Mouse (Mus musculus) left cerebral cortex, postnatal 14 days (tissue): ENCODE results near the gene Slc35b2. TPM values are rescaled to one million over a fixed set of nuclear protein-coding genes. Genes with fewer than 3 reads are reported as not detected.

Source experiments
- DNase-seq, 2 experiments: peaks; one replicate each; pipeline ENCODE4 v3.0.0; 2021 to 2022; ENCODE audit warnings: low spot score in 2 of 2, mixed read lengths in 1 of 2
- intact Hi-C: fragments of 180-260 bp; cut with DNase I; formaldehyde crosslinking; loops from one replicate; pipeline ENCODE4 v1.15.1; 2025
- total RNA-seq, 2 experiments: library from RNA; stranded (reverse); gene quantifications; 2 replicates each; pipeline ENCODE4 v1.2.3; 2021

The Slc35b2 gene
- total RNA-seq, 2 experiments from 2014 or later, result 41.6 to 46.1 TPM

- intact Hi-C loops, result no loop called here
Measured at GRCm38 (mm10) chr17:45612921-45613320, 49.2 kb downstream of the Slc35b2 start.

GRCm38 (mm10) chr17:45616046-45616650 lies 52.5 kb downstream of the Slc35b2 start:
- DNase-seq, result no peak
- intact Hi-C loops, result no loop called here

More at GRCm38 (mm10) chr17:45612921-45613320, 49.2 kb downstream of the Slc35b2 start:
- no peak for DNase-seq

GRCm38 (mm10) chr17:45616679-45617078 lies 53.0 kb downstream of the Slc35b2 start:
- intact Hi-C loops, result no loop called here
- DNase-seq, result no peak

Other genes with a start within 250 kb of the Slc35b2 start
- gene Cdc5l, start 130.1 kb upstream of the Slc35b2 start, total RNA-seq, result 10 to 100 TPM; 49.5 to 49.7 TPM
- 1 to 10 TPM; 4.9 to 6.0 TPM for gene Spats1, start 88.5 kb upstream of the Slc35b2 start, total RNA-seq
- 10 to 100 TPM; 23.0 to 24.4 TPM for gene Aars2, start 57.0 kb upstream of the Slc35b2 start, total RNA-seq
- gene Tcte1, start 40.4 kb upstream of the Slc35b2 start, total RNA-seq, result 1 to 10 TPM in 1 of 2 experiments, under 1 TPM in 1; 0.68 to 1.1 TPM
- gene Tmem151b, start 14.2 kb upstream of the Slc35b2 start, total RNA-seq, result 100 to 1,000 TPM; 114 to 120 TPM
- gene Nfkbie, start 8.2 kb upstream of the Slc35b2 start, total RNA-seq, result 1 to 10 TPM; 1.8 to 2.0 TPM
- gene Hsp90ab1, start 9.4 kb downstream of the Slc35b2 start, total RNA-seq, result 1,000 to 10,000 TPM; 1,454 to 1,586 TPM
- gene Slc29a1, start 35.7 kb downstream of the Slc35b2 start, total RNA-seq, result 10 to 100 TPM; 21.0 to 24.4 TPM
- not detected for gene Mymx, start 38.2 kb downstream of the Slc35b2 start, total RNA-seq
- gene Capn11, start 95.5 kb downstream of the Slc35b2 start, total RNA-seq, result 1 to 10 TPM in 1 of 2 experiments, under 1 TPM in 1; 0.13 to 1.6 TPM
- 10 to 100 TPM; 42.9 to 46.3 TPM for gene Mrpl14, start 122.4 kb downstream of the Slc35b2 start, total RNA-seq
- gene Tmem63b, start 123.0 kb downstream of the Slc35b2 start, total RNA-seq, result 100 to 1,000 TPM; 220 to 225 TPM
- under 1 TPM in 1 of 2 experiments, not detected in 1; 0.77 TPM for gene 1600014C23Rik, start 170.0 kb downstream of the Slc35b2 start, total RNA-seq